Mouse (Mus musculus) midbrain, embryonic 10.5 days (tissue): ENCODE results near the gene Sec14l1. TPM values are rescaled to one million over a fixed set of nuclear protein-coding genes. Genes with fewer than 3 reads are reported as not detected.
"Not testable (repeated sequence)": the region's sequence is repeated elsewhere in the genome, so short reads cannot be mapped to it uniquely, and the experiment has no call there.

Experiments
- DNase-seq: peaks from one replicate; pipeline ENCODE4 v3.0.0-alpha.2; 2017; ENCODE audit warnings: low spot score
- H3K27ac ChIP-seq: fragments of 300-500 bp; sonication (generic); replicated peaks from 2 replicates; pipeline ENCODE4 v1.5.1; 2016; ENCODE audit warnings: mild to moderate bottlenecking
- H3K27me3 ChIP-seq: fragments of 300-500 bp; sonication (generic); 2 replicates; pipeline ENCODE4 v1.6.1; 2016; ENCODE audit warnings: low read depth, mild to moderate bottlenecking; ENCODE audit not compliant: poor library complexity, severe bottlenecking
- H3K36me3 ChIP-seq: fragments of 300-500 bp; sonication (generic); 2 replicates; pipeline ENCODE4 v1.6.1; 2016; ENCODE audit warnings: mild to moderate bottlenecking, moderate library complexity
- H3K4me1 ChIP-seq: fragments of 300-500 bp; sonication (generic); 2 replicates; pipeline ENCODE4 v1.6.1; 2016
- H3K4me3 ChIP-seq: fragments of 300-500 bp; sonication (generic); 2 replicates; pipeline ENCODE4 v1.5.1; 2016; ENCODE audit warnings: mild to moderate bottlenecking, moderate library complexity
- H3K9me3 ChIP-seq: fragments of 300-500 bp; sonication (generic); replicated peaks from 2 replicates; pipeline ENCODE4 v1.6.1; 2016; ENCODE audit warnings: mild to moderate bottlenecking
- WGBS: fragments of 180-500 bp; shearing (Covaris S2); methylation state at CpG from one replicate; pipeline ENCODE4 v1.1.7; 2016; 5-methylcytosine and 5-hydroxymethylcytosine counted together
- polyA plus RNA-seq: library from polyadenylated mRNA; unstranded; fragments of >200 nt; fragmentation: Nextera tagmentation; extraction: Ambion mirVana; gene quantifications from 2 replicates; pipeline ENCODE4 v1.2.1, GENCODE M21; 2016

The Sec14l1 gene
- polyA plus RNA-seq, 1 experiment from 2014 or later = 49.9 TPM

DNA sequence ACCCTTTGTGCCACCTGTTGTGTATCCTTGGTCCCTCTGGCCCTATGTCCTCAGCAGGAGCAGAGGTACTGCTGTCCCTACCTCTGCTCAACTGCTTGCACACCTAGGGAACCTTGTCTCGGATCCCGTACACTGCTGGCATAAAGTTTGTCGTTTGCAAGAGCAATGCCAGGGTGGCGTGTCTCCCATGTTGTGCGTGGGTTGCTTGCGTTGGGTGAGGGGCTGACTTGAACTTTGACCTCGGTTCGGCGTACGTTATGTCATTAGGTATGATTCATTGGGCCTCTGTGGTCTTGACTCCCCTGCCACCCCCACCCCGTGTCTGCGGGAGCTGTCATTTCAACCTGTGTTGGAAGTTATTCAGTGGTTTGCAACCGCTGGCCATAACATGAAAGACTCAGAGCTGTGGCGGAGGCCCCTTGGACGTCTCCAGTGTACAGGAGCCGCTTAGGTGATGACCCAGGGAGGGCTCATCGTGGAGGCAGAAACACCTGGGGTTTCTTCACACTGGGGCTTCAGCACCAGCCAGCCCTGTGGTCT lies 35.2 kb upstream of the Sec14l1 start:
- H3K36me3 ChIP-seq = peaks cover 59% of the 10 kb centered on the region
- no peak overlapping the region for H3K27ac ChIP-seq
- H3K27me3 ChIP-seq = no peaks in the 10 kb centered on the region
- no peak for DNase-seq
- 95% methylated on average over 17 of the region's 17 CpGs for WGBS
- H3K4me3 ChIP-seq = no peak overlapping the region
- H3K4me1 ChIP-seq = peaks cover 53% of the 10 kb centered on the region
- H3K9me3 ChIP-seq = no peaks in the 10 kb centered on the region

DNA sequence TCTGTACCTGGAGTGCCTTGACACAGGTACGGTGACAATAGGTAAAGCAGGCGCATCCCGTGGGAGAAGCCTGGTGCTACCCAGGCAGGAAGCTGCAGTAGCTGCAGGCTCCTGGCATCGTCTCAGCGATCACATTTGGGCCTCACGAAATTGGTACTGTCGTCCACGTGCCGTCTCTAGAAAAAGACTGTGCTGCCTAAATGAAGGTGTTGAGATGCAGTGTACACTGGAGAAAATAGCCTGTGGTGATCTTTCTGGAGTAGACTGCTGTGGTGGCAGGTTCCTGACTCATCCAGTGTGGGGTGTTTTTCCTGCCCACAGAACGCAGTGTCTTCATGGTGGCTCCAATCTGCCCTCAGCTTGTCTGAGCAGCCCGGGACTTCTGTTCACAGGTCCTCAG lies 34.8 kb upstream of the Sec14l1 start:
- no peak overlapping the region for H3K27ac ChIP-seq
- H3K4me1 ChIP-seq = peaks cover 53% of the 10 kb centered on the region
- H3K4me3 ChIP-seq = no peak overlapping the region
- no peaks in the 10 kb centered on the region for H3K9me3 ChIP-seq
- WGBS = 95% methylated on average over 11 of the region's 11 CpGs
- peaks cover 59% of the 10 kb centered on the region for H3K36me3 ChIP-seq
- H3K27me3 ChIP-seq = no peaks in the 10 kb centered on the region
- DNase-seq = no peak

DNA sequence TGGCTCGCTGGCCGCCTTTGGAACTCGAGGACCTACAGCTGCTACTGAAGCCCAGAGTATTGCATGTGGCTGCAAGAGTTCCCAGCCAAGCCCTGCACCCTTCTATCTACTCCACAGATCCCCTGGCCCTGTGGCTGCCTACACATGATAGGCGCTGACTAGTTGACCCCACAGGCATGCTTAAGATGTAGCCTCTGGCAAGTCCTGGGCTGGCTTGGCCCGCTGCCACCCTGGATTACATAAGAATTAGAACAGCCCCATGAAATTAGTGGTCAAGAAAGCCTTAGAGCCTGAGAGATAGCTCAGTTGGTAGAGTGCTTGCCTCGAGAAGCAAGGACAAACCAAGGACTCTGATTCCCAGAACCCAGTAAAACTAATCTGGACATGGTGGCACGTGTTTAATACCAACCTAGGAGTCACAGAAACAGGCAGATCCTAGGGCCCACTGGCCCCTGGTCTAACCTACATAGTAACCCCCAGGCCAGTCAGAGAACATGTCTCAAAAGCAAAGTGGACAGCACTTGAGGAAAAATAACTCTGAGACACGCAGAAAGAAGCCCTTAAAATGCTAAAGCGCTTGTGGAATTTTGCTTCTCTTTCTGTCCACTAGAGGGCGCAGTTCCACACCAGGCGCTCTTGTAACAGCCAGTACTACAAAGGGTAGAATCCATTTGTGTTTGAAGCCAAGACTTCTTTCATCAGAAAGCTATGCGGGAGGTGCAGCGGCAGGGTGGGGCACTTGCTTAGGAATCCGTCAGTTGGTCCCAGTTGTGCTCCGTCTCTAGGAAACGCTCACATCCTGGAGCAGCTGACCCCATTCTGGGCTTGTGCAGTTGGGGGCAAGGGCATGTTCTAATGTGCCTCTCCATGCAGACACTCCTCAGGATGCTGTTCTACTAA lies 33.6 kb upstream of the Sec14l1 start:
- Histone ChIP-seq H3K4me1 (peaks cover 48% of the 10 kb centered on the region), H3K27me3 (no peaks in the 10 kb centered on the region), H3K36me3 (peaks cover 59% of the 10 kb centered on the region), H3K9me3 (no peaks in the 10 kb centered on the region), H3K4me3 (no peak overlapping the region), H3K27ac (peak overlapping the region; percentile 77)
- DNase-seq = peak; percentile 72
- WGBS = 38% methylated on average over 16 of the region's 16 CpGs

DNA sequence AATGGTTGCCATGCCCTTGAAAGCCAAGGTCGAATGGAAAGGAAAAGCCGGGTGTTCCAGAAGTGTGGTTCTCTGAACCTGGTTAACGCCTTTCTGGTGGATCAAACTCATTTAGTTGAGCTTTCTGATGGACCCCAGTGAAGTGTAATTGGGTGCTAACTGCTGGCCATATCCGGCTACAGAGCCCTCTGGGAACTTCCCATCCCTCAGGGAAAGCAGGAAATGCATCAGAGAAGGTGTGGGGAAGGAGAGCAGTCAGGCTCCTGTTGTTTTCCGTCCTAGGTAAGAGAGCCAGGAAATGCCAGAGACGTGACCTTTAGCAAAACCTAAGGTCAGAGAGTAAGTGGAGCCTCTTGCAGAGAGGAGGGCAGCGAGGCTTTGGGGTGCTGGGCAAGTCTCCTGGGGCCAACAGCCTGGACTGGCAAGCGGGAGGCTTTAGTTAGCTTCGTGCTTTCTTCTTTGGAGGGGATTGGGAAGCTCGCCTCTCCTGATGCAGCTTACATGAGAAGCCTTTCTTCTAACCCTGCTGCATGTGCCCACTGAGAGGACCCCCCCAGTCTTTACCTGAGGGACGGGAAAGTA lies 32.5 kb upstream of the Sec14l1 start:
- no peak for DNase-seq
- H3K9me3 ChIP-seq = no peaks in the 10 kb centered on the region
- peak overlapping the region; percentile 42; the same call in 1 of the 2 replicates for H3K27ac ChIP-seq
- 87% methylated on average over 11 of the region's 11 CpGs for WGBS
- H3K27me3 ChIP-seq = no peaks in the 10 kb centered on the region
- no peak overlapping the region for H3K4me3 ChIP-seq
- peaks cover 41% of the 10 kb centered on the region for H3K4me1 ChIP-seq
- peaks cover 59% of the 10 kb centered on the region for H3K36me3 ChIP-seq

GRCm38 (mm10) chr11:117083052-117083881 lies 31.7 kb upstream of the Sec14l1 start:
- no peak overlapping the region for H3K4me3 ChIP-seq
- H3K4me1 ChIP-seq = peaks cover 33% of the 10 kb centered on the region
- DNase-seq = no peak
- WGBS = 93% methylated on average over 19 of the region's 19 CpGs
- H3K27ac ChIP-seq = no peak overlapping the region
- peaks cover 51% of the 10 kb centered on the region for H3K36me3 ChIP-seq
- H3K27me3 ChIP-seq = no peaks in the 10 kb centered on the region
- no peaks in the 10 kb centered on the region for H3K9me3 ChIP-seq

DNA sequence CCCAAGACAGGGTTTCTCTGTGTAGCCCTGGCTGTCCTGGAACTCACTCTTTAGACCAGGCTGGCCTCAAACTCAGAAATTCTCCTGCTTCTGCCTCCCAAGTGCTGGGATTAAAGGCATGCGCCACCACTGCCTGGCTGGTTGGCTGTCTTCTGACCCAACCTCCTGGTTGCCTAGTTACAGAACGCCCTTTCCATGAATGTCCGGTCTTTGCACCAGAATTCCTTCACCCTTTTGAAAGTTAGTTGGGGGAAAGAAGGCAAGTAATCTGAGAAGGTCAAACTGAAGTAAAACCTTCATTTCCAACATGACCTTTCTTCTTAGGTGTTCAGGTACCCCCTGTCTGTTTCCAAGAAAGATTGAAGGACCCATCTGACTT lies 31.1 kb upstream of the Sec14l1 start:
- Histone ChIP-seq H3K4me1 (peaks cover 35% of the 10 kb centered on the region), H3K36me3 (peaks cover 45% of the 10 kb centered on the region)
- H3K4me3 ChIP-seq, H3K9me3 ChIP-seq, H3K27me3 ChIP-seq, H3K27ac ChIP-seq, DNase-seq: not testable (repeated sequence)
- 93% methylated on average over 3 of the region's 3 CpGs for WGBS

- Histone ChIP-seq H3K27me3 (no peaks in the 10 kb centered on the region), H3K4me3 (no peak overlapping the region), H3K36me3 (peaks cover 22% of the 10 kb centered on the region), H3K27ac (no peak overlapping the region), H3K4me1 (peaks cover 34% of the 10 kb centered on the region), H3K9me3 (no peaks in the 10 kb centered on the region)
- 91% methylated on average over 10 of the region's 10 CpGs for WGBS
- DNase-seq = no peak
Observed at GRCm38 (mm10) chr11:117086215-117086614, 28.8 kb upstream of the Sec14l1 start.

- DNase-seq = no peak
- H3K4me1 ChIP-seq = peaks cover 34% of the 10 kb centered on the region
- no peaks in the 10 kb centered on the region for H3K9me3 ChIP-seq
- peaks cover 21% of the 10 kb centered on the region for H3K36me3 ChIP-seq
- 88% methylated on average over 9 of the region's 9 CpGs for WGBS
- no peak overlapping the region for H3K4me3 ChIP-seq
- no peaks in the 10 kb centered on the region for H3K27me3 ChIP-seq
- H3K27ac ChIP-seq = no peak overlapping the region
Observed at GRCm38 (mm10) chr11:117087036-117087799, 27.8 kb upstream of the Sec14l1 start.

- H3K36me3 ChIP-seq = peaks cover 10% of the 10 kb centered on the region
- H3K4me3 ChIP-seq = no peak overlapping the region
- DNase-seq = no peak
- 77% methylated on average over 13 of the region's 13 CpGs for WGBS
- H3K4me1 ChIP-seq = peaks cover 42% of the 10 kb centered on the region
- no peaks in the 10 kb centered on the region for H3K9me3 ChIP-seq
- no peaks in the 10 kb centered on the region for H3K27me3 ChIP-seq
- H3K27ac ChIP-seq = no peak overlapping the region
Observed at GRCm38 (mm10) chr11:117088271-117088991, 26.5 kb upstream of the Sec14l1 start.

- Histone ChIP-seq H3K36me3 (no peaks in the 10 kb centered on the region), H3K4me3 (no peak overlapping the region), H3K4me1 (peaks cover 44% of the 10 kb centered on the region), H3K27ac (0 out of 2 replicates have a peak overlapping the region, but pooled peaks have one; percentile 42), H3K27me3 (no peaks in the 10 kb centered on the region), H3K9me3 (no peaks in the 10 kb centered on the region)
- no peak for DNase-seq
- WGBS = 79% methylated on average over 9 of the region's 9 CpGs
Observed at GRCm38 (mm10) chr11:117089673-117090419, 25.1 kb upstream of the Sec14l1 start.

DNA sequence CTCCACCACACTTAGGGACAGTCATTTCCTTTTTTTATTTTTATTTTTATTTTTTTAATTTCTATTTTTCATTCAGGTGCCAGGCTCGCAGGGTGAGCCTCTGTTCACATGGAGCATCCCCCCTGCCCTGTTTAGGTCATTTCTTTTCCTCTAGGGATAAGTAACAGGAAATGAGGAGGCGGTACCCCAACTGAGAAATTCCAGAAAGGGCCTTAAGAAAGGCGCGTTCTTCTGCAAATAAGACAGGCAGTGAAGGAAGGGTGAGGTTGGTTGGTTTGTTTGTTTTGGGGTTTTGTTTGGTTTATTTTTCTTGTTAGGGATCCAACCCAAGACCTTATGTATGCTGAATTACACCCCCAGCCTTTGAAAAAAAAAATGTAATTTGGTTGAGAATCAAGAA lies 23.6 kb upstream of the Sec14l1 start:
- no peaks in the 10 kb centered on the region for H3K36me3 ChIP-seq
- H3K4me3 ChIP-seq = peak overlapping the region; percentile 34; the same call in 1 of the 2 replicates
- H3K27ac ChIP-seq = no peak overlapping the region
- WGBS = 52% methylated on average over 4 of the region's 4 CpGs
- DNase-seq = no peak
- peaks cover 44% of the 10 kb centered on the region for H3K4me1 ChIP-seq
- no peaks in the 10 kb centered on the region for H3K27me3 ChIP-seq
- no peaks in the 10 kb centered on the region for H3K9me3 ChIP-seq
